Mouse (Mus musculus) heart, embryonic 10.5 days (tissue): ENCODE data around the gene Tas2r124. TPM values are rescaled to one million over a fixed set of nuclear protein-coding genes. Genes with fewer than 3 reads are reported as not detected.

Experiments
- DNase-seq: peaks from one replicate; pipeline ENCODE4 v3.0.0-alpha.2; 2017; ENCODE audit warnings: low spot score
- H3K27ac ChIP-seq: fragments of 300-500 bp; sonication (generic); 2 replicates; pipeline ENCODE4 v1.5.1; 2016; ENCODE audit warnings: mild to moderate bottlenecking
- H3K27me3 ChIP-seq: fragments of 300-500 bp; sonication (generic); 2 replicates; pipeline ENCODE4 v1.6.1; 2016; ENCODE audit warnings: mild to moderate bottlenecking; ENCODE audit not compliant: poor library complexity, insufficient read depth, severe bottlenecking
- H3K36me3 ChIP-seq: fragments of 300-500 bp; sonication (generic); 2 replicates; pipeline ENCODE4 v1.6.1; 2016; ENCODE audit warnings: mild to moderate bottlenecking, moderate library complexity
- H3K4me1 ChIP-seq: fragments of 300-500 bp; sonication (generic); 2 replicates; pipeline ENCODE4 v1.6.1; 2016; ENCODE audit warnings: mild to moderate bottlenecking
- H3K4me3 ChIP-seq: fragments of 300-500 bp; sonication (generic); 2 replicates; pipeline ENCODE4 v1.5.1; 2016; ENCODE audit warnings: mild to moderate bottlenecking, moderate library complexity
- H3K9me3 ChIP-seq: fragments of 300-500 bp; sonication (generic); 2 replicates; pipeline ENCODE4 v1.6.1; 2016; ENCODE audit warnings: mild to moderate bottlenecking, moderate library complexity
- WGBS: fragments of 180-500 bp; shearing (Covaris S2); methylation state at CpG from one replicate; pipeline ENCODE4 v1.1.7; 2016; 5-methylcytosine and 5-hydroxymethylcytosine counted together
- polyA plus RNA-seq: library from polyadenylated mRNA; unstranded; fragments of >200 nt; fragmentation: Nextera tagmentation; extraction: Ambion mirVana; gene quantifications from 2 replicates; pipeline ENCODE4 v1.2.1, GENCODE M21; 2016

The Tas2r124 gene
- polyA plus RNA-seq, result not detected in 2 replicates

DNA sequence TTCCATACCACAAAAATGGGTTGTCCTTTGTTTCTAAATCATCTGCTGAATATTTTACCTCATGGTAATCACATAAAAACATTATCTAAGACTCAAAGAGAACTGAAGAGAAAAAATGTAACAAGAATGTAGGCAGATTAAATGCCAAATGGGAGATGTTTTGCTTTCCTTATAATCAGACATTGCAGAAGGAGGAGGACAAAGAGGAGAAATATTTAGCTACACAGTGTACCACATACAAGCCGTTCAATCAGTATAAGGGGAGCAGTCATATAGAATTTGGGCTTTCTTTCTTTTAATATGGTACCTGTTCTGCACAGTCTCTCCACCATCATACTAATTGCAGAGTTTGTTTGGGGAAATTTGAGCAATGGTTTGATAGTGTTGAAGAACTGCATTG, at the start of gene Tas2r124:
TSS of gene Tas2r124 (plus strand) at position 301 of the 400 bp plus-strand sequence.
- DNase-seq, result no peak
- no peak within 1 kb of the TSS for H3K27ac ChIP-seq
- no peaks in the 10 kb centered on the region for H3K9me3 ChIP-seq
- 81% methylated on average over 1 of the region's 1 CpGs for WGBS
- H3K27me3 ChIP-seq, result no peaks in the 10 kb centered on the region
- no peaks in the 10 kb centered on the region for H3K4me1 ChIP-seq
- no peak within 1 kb of the TSS for H3K4me3 ChIP-seq
- no peaks in the 10 kb centered on the region for H3K36me3 ChIP-seq

DNA sequence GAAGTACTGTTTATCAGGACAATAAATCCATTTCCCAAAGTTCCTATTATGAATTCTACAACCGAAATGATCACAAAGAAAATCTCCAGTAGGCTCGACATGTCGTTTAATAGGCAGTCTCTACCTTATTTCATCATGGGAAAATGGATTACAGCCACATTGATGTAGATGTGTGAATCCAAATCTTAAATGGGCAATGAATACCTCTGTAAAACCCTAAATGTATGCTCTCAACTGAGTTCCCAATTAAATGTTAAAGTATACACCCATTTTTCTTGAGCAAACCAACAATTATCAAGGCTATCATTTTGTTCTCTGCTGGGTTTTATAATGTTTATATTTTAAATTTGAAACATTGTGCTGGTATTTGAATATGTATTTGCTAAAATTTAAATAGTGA, 42.7 kb upstream of the Tas2r124 start, which contains the start of gene Tas2r122:
TSS of gene Tas2r122 (minus strand) at position 101 of the 400 bp plus-strand sequence.
- WGBS, result 85% methylated on average over 3 of the region's 3 CpGs
- Histone ChIP-seq H3K9me3 (no peaks in the 10 kb centered on the region), H3K4me1 (no peaks in the 10 kb centered on the region), H3K36me3 (no peaks in the 10 kb centered on the region), H3K27me3 (no peaks in the 10 kb centered on the region), H3K4me3 (no peak within 1 kb of the TSS), H3K27ac (no peak within 1 kb of the TSS)
- no peak for DNase-seq

DNA sequence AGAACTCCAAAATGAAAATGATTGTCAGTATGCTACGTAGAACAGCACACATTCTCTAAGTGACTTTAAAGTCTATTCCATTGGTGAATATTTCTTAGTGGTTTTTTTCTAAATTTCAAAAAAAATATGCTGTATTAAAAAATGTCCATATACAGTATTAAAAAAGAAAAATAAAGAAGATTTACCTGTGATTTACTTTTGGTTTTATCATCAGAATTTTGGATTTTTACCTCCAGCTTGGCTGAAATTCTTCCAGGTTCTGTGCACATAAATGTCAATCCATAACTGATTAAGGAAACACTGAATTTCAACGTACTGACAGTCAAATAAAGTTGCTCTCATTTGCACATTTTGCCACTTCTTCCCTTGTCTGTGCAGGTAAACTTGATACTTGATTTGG, 16.6 kb upstream of the Tas2r124 start, which contains the start of gene Tas2r115:
TSS of gene Tas2r115 (minus strand) at position 101 of the 400 bp plus-strand sequence.
- Histone ChIP-seq H3K27ac (no peak within 1 kb of the TSS), H3K27me3 (no peaks in the 10 kb centered on the region), H3K36me3 (no peaks in the 10 kb centered on the region), H3K4me1 (no peaks in the 10 kb centered on the region), H3K9me3 (no peaks in the 10 kb centered on the region), H3K4me3 (no peak within 1 kb of the TSS)
- DNase-seq, result no peak
- 70% methylated on average over 2 of the region's 2 CpGs for WGBS

DNA sequence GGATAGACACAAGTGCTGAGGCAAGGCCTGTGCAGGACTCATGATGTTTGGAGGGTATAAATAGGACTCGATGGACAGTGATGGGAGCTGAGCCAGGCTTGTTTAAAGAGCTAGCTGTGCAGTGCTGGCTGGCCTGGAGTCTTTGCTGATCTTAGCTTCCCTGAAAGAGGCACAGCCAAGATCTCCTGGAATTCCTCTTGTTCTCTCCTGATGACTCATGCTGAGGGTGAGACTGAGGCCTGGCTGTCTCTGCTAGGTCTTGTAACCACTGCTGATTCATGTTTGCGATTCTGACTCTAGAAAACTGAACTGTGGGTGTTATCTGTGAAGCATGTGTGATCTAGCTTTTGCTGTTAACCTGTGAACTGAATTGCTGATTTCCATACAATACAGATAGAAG, 4.3 kb upstream of the Tas2r124 start:
- Histone ChIP-seq H3K36me3 (no peaks in the 10 kb centered on the region), H3K27me3 (no peaks in the 10 kb centered on the region), H3K9me3 (no peaks in the 10 kb centered on the region), H3K4me3 (no peak overlapping the region), H3K4me1 (no peaks in the 10 kb centered on the region), H3K27ac (no peak overlapping the region)
- no peak for DNase-seq
- 64% methylated on average over 2 of the region's 2 CpGs for WGBS

DNA sequence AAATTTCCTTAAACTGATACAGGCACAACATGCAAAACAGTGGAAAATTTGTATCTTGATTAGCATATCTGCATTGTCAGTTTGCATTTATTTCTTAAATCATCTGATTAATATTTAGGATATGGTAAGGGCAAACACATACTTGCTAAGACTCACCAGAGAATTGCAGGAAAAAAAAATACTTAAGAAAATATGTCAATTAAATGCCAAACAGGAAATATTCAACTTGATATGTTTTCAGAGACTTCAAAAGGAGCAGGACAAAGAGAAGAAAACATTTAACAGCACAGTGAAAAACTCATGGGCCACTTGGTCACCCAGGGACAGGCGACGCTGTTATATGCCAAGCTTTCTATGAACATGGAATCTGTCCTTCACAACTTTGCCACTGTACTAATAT, 7.3 kb downstream of the Tas2r124 start, which contains the start of gene Tas2r102:
TSS of gene Tas2r102 (plus strand) at position 301 of the 400 bp plus-strand sequence.
- WGBS, result 84% methylated on average over 2 of the region's 2 CpGs
- Histone ChIP-seq H3K4me3 (no peak within 1 kb of the TSS), H3K9me3 (no peaks in the 10 kb centered on the region), H3K27ac (no peak within 1 kb of the TSS), H3K27me3 (no peaks in the 10 kb centered on the region), H3K36me3 (no peaks in the 10 kb centered on the region), H3K4me1 (no peaks in the 10 kb centered on the region)
- no peak for DNase-seq

DNA sequence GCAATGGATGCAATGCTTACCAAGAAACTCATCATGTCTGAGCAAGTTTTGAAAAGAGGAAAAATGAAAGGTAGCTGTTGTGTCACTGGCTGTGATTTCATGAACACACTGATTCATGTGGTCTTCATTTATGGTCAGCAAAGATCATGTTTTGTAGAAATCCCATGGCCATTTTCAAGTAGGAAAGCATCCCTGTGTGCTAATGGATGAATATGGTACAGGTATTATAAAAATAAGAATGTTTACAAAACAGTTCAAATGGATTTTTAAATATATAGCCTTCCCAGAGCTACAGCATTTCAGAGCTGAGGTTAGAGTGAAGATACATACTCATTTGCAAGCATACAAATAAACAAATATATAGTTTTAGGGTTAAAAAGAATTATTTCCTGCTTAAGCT, 23.5 kb downstream of the Tas2r124 start, which contains the start of gene Tas2r136:
TSS of gene Tas2r136 (minus strand) at position 101 of the 400 bp plus-strand sequence.
- DNase-seq, result no peak
- Histone ChIP-seq H3K4me3 (no peak within 1 kb of the TSS), H3K27ac (no peak within 1 kb of the TSS)

DNA sequence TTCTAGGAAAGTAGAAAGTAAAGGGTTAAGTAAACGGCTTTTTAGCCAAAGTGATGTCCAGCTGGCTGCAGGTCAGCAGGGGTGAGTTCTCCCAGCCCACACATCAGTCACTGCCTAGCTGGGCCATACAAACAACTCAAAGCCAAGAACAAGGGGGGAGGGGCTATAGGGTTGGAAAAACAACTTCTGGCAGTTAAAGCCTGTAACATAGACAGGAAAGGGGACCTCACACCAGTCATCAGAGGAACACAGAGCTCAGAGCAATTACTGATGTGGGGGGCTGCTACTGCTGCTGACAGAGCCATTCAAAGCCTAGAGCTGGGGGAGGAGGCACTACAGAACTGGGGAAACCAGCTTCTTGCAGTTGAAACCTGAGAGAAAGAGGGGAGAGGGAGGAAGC, 40.9 kb downstream of the Tas2r124 start:
- WGBS, result 29% methylated on average over 1 of the region's 1 CpGs
- no peak for DNase-seq

More for the DNA sequence above, 23.5 kb downstream of the Tas2r124 start, which contains the start of gene Tas2r136:
- Histone ChIP-seq H3K27me3 (no peaks in the 10 kb centered on the region), H3K4me1 (no peaks in the 10 kb centered on the region), H3K36me3 (no peaks in the 10 kb centered on the region), H3K9me3 (no peaks in the 10 kb centered on the region)

DNA sequence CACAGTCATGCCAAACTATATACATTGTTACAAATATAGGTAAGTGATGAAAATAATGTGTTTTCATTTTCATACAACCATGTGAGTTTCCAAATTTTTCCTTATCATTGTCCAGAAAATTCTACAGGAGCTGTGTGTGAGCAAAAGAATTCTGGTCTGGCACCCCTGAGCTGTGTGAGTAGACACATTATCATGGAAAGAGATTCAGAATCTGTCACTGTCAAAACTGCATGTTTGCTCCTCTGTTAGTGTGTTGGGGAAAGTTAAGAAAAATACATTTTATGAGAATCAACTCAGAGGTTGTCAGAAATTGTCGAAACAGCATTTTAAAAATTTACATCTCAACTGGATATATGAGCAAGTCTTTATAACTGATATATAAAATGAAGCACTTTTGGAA, 48.0 kb downstream of the Tas2r124 start, which contains the start of gene Tas2r117:
TSS of gene Tas2r117 (plus strand) at position 301 of the 400 bp plus-strand sequence.
- no peak for DNase-seq
- Histone ChIP-seq H3K36me3 (no peaks in the 10 kb centered on the region), H3K27ac (no peak within 1 kb of the TSS), H3K9me3 (no peaks in the 10 kb centered on the region), H3K27me3 (no peaks in the 10 kb centered on the region), H3K4me1 (no peaks in the 10 kb centered on the region), H3K4me3 (no peak within 1 kb of the TSS)
- 76% methylated on average over 1 of the region's 1 CpGs for WGBS

More for the DNA sequence above, 40.9 kb downstream of the Tas2r124 start:
- peaks cover 6% of the 10 kb centered on the region; the same call in 1 of the 2 replicates for H3K9me3 ChIP-seq
- no peak overlapping the region for H3K27ac ChIP-seq
- no peak overlapping the region for H3K4me3 ChIP-seq
- no peaks in the 10 kb centered on the region for H3K27me3 ChIP-seq
- no peaks in the 10 kb centered on the region for H3K36me3 ChIP-seq
- no peaks in the 10 kb centered on the region for H3K4me1 ChIP-seq

Other genes with a start within 250 kb of the Tas2r124 start
- gene Prh1, start 184.9 kb upstream of the Tas2r124 start, polyA plus RNA-seq, result not detected in 2 replicates
- not detected in 2 replicates for gene Prp2, start 158.8 kb upstream of the Tas2r124 start, polyA plus RNA-seq
- gene A630073D07Rik, start 103.2 kb upstream of the Tas2r124 start, polyA plus RNA-seq, result not detected in 2 replicates
- gene Tas2r120, start 97.8 kb upstream of the Tas2r124 start, polyA plus RNA-seq, result not detected in 2 replicates
- not detected in 2 replicates for gene Tas2r121, start 53.7 kb upstream of the Tas2r124 start, polyA plus RNA-seq
- gene Tas2r122, start 42.8 kb upstream of the Tas2r124 start, polyA plus RNA-seq, result not detected in 2 replicates
- not detected in 2 replicates for gene Tas2r115, start 16.7 kb upstream of the Tas2r124 start, polyA plus RNA-seq
- gene Tas2r102, start 7.4 kb downstream of the Tas2r124 start, polyA plus RNA-seq, result not detected in 2 replicates
- not detected in 2 replicates for gene Tas2r136, start 23.4 kb downstream of the Tas2r124 start, polyA plus RNA-seq
- gene Tas2r117, start 48.1 kb downstream of the Tas2r124 start, polyA plus RNA-seq, result not detected in 2 replicates
- gene Tas2r123, start 92.4 kb downstream of the Tas2r124 start, polyA plus RNA-seq, result not detected in 2 replicates
- gene Tas2r116, start 100.7 kb downstream of the Tas2r124 start, polyA plus RNA-seq, result not detected in 2 replicates
- not detected in 2 replicates for gene Tas2r110, start 113.3 kb downstream of the Tas2r124 start, polyA plus RNA-seq
- gene Tas2r113, start 138.3 kb downstream of the Tas2r124 start, polyA plus RNA-seq, result not detected in 2 replicates
- gene Tas2r125, start 154.9 kb downstream of the Tas2r124 start, polyA plus RNA-seq, result not detected in 2 replicates
- not detected in 2 replicates for gene Tas2r129, start 196.4 kb downstream of the Tas2r124 start, polyA plus RNA-seq
- gene Tas2r131, start 203.2 kb downstream of the Tas2r124 start, polyA plus RNA-seq, result not detected in 2 replicates
- gene Tas2r109, start 226.2 kb downstream of the Tas2r124 start, polyA plus RNA-seq, result not detected in 2 replicates